Mouse (Mus musculus): ENCODE measurements around the gene Ccdc160. TPM values are rescaled to one million over a fixed set of nuclear protein-coding genes. Genes with fewer than 3 reads are reported as not detected.
A peak's percentile ranks its signal among the peaks of the same experiment; 100 is the strongest.

Ccdc160 gene
- 1.9 and 2.5 TPM in 2 replicates for polyA plus RNA-seq (2016; fragmentation: Nextera tagmentation; extraction: Ambion mirVana)

GRCm38 (mm10) chrX:52790980-52791593, at the start of gene Ccdc160:
Ccdc160 (plus strand) TSS chrX:52791200.
- H3K27me3 ChIP-seq (ENCODE audit: low read depth, poor library complexity, severe bottlenecking) = peaks cover 9% of the 10 kb centered on the region; the same call in 1 of the 2 replicates
- peak within 1 kb of the TSS; percentile 78 for H3K27ac ChIP-seq
- H3K4me3 ChIP-seq = peak within 1 kb of the TSS; percentile 52
- WGBS = 16% methylated on average over 26 of the region's 26 CpGs
- H3K4me1 ChIP-seq = peaks cover 10% of the 10 kb centered on the region; the same call in 1 of the 2 replicates
- peak; percentile 85 for DNase-seq (ENCODE audit: low spot score)
- H3K9me3 ChIP-seq (replicated peaks) = no peaks in the 10 kb centered on the region
- H3K36me3 ChIP-seq = no peaks in the 10 kb centered on the region

DNA sequence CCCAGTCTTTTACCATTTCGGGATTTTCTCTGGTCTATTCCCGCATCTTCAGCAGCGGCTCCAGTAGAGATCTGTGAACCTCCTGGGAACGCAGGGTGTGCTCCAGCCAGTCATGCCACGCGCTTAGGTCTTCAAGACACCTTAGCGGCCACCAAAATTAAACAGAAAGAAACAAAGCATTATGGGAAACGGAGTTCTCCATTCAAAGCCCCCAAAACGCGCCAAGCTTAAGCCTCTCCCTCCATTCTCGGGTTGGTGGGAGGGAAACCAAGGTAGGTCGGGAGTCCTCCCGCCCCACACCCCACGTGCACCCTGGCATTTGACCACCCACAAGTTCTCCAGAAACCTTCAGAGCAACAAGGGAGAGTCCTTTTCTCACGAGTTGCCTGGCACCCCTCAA, 47.2 kb upstream of the Ccdc160 start:
- H3K4me1 ChIP-seq = peaks cover 12% of the 10 kb centered on the region
- H3K36me3 ChIP-seq = no peaks in the 10 kb centered on the region
- H3K9me3 ChIP-seq (replicated peaks) = no peaks in the 10 kb centered on the region
- peak overlapping the region; percentile 60 for H3K4me3 ChIP-seq
- WGBS = 10% methylated on average over 15 of the region's 15 CpGs
- peak overlapping the region; percentile 82 for H3K27ac ChIP-seq
- H3K27me3 ChIP-seq (ENCODE audit: low read depth, poor library complexity, severe bottlenecking) = peaks cover 28% of the 10 kb centered on the region
- DNase-seq (ENCODE audit: low spot score) = peak; percentile 42

DNA sequence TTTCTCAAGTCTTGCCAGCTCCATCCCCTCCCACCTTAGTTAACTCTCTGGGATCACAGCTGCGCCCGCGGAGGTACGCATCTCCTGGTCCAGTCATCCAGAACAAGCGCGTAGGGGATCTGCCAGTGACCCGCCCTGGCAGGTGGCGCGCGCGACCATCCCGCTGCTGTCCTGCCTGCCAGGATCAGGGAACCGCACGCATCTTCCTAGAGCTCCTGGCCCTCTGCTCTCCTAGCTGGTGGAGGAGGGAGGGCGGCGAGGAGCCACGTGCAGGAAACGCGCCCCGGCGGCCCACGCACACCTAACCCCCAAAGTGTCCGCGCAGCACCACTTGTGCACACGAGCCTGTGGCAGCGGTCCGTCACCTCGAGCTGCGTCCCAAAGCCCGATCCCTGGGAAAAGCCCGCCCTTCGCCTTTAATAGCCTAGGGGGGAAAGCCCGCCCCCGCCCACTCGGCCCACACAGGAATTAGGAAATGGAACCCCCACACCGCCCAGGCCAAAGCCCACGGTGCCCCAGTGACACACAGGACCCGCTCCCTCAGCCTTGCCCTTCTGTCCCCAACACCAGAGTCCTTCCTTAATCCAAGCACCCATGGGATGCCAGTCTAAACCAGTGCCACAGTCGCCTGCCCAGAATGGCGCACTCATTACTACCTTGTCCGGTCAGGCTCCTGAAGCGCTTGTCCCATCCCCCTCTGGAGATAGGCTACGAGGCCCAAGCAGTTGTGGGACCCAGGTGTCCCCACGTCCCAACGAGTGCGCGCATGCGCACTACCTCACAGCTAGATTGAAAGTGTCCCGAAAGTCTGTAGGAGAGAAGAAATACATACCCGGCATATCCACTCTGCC, 46.6 kb upstream of the Ccdc160 start:
- DNase-seq (ENCODE audit: low spot score) = peak; percentile 45
- H3K27ac ChIP-seq = peak overlapping the region; percentile 82

DNA sequence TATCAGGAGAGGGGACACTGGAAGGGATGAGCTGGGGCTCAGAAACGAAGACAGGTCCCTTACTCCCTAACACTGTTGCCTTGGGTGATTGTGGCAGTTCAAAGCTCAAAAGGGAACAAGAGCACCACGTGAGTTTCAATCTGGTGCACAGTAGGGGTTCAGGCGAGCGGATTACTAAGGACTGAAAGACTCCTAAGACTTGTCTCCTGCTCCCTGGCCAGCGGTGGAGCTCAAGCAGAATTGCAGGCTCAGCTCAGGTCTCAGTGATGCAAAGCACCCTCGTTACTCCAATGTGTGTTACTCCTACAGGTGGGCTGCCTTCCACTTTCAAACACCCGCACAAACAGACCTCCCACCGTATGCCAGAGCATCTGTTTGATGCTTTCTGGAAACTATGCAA, 45.5 kb upstream of the Ccdc160 start:
- H3K4me1 ChIP-seq = peaks cover 12% of the 10 kb centered on the region
- H3K9me3 ChIP-seq (replicated peaks) = no peaks in the 10 kb centered on the region
- H3K36me3 ChIP-seq = no peaks in the 10 kb centered on the region
- DNase-seq (ENCODE audit: low spot score) = peak; percentile 31
- H3K27ac ChIP-seq = no peak overlapping the region
- H3K4me3 ChIP-seq = peak overlapping the region; percentile 60
- H3K27me3 ChIP-seq (ENCODE audit: low read depth, poor library complexity, severe bottlenecking) = peaks cover 32% of the 10 kb centered on the region
- 10% methylated on average over 8 of the region's 8 CpGs for WGBS

More for the DNA sequence above, 46.6 kb upstream of the Ccdc160 start:
- WGBS = 9% methylated on average over 50 of the region's 50 CpGs
- H3K27me3 ChIP-seq (ENCODE audit: low read depth, poor library complexity, severe bottlenecking) = peaks cover 28% of the 10 kb centered on the region
- no peaks in the 10 kb centered on the region for H3K9me3 ChIP-seq (replicated peaks)
- H3K4me3 ChIP-seq = peak overlapping the region; percentile 60
- H3K36me3 ChIP-seq = no peaks in the 10 kb centered on the region
- peaks cover 12% of the 10 kb centered on the region for H3K4me1 ChIP-seq

- 0 out of 2 replicates have a peak overlapping the region, but pooled peaks have one; percentile 60 for H3K4me3 ChIP-seq
- H3K4me1 ChIP-seq = peaks cover 12% of the 10 kb centered on the region
- H3K27ac ChIP-seq = no peak overlapping the region
- H3K36me3 ChIP-seq = no peaks in the 10 kb centered on the region
- WGBS = 13% methylated on average over 10 of the region's 10 CpGs
- H3K9me3 ChIP-seq (replicated peaks) = no peaks in the 10 kb centered on the region
- H3K27me3 ChIP-seq (ENCODE audit: low read depth, poor library complexity, severe bottlenecking) = peaks cover 32% of the 10 kb centered on the region
- DNase-seq (ENCODE audit: low spot score) = peak; percentile 29
Observed at GRCm38 (mm10) chrX:52745917-52746316, 45.1 kb upstream of the Ccdc160 start.

DNA sequence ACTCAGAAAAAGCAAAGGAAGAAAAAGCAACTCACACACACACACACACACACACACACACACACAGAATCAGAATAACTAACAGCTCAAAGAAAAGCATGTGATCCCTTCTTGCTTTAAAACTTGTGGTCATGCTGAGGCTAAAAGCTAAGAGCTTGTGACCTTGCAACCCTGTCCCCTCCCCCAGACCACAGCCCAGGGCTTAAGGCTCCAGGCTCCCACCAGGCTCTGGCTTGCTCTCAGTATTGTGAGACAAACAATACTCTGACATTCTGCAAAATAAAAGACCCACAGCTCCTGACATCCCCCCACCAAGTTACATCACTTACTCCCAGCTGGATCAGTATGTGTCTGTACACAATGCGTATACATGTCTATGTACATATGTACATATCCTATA, 44.2 kb upstream of the Ccdc160 start:
- Histone ChIP-seq H3K4me1 (peaks cover 12% of the 10 kb centered on the region), H3K27me3 (ENCODE audit: low read depth, poor library complexity, severe bottlenecking) (peaks cover 30% of the 10 kb centered on the region), H3K4me3 (no peak overlapping the region), H3K9me3 (replicated peaks) (no peaks in the 10 kb centered on the region), H3K27ac (no peak overlapping the region), H3K36me3 (no peaks in the 10 kb centered on the region)
- 19% methylated on average over 1 of the region's 1 CpGs for WGBS
- DNase-seq (ENCODE audit: low spot score) = peak; percentile 30

- Histone ChIP-seq H3K27me3 (ENCODE audit: low read depth, poor library complexity, severe bottlenecking) (peaks cover 12% of the 10 kb centered on the region; the same call in 1 of the 2 replicates), H3K4me3 (no peak overlapping the region), H3K9me3 (replicated peaks) (no peaks in the 10 kb centered on the region), H3K4me1 (peaks cover 4% of the 10 kb centered on the region; the same call in 1 of the 2 replicates), H3K27ac (no peak overlapping the region), H3K36me3 (no peaks in the 10 kb centered on the region)
- 14% methylated on average over 6 of the region's 6 CpGs for WGBS
- DNase-seq (ENCODE audit: low spot score) = no peak
Observed at GRCm38 (mm10) chrX:52753491-52754085, 37.4 kb upstream of the Ccdc160 start.

DNA sequence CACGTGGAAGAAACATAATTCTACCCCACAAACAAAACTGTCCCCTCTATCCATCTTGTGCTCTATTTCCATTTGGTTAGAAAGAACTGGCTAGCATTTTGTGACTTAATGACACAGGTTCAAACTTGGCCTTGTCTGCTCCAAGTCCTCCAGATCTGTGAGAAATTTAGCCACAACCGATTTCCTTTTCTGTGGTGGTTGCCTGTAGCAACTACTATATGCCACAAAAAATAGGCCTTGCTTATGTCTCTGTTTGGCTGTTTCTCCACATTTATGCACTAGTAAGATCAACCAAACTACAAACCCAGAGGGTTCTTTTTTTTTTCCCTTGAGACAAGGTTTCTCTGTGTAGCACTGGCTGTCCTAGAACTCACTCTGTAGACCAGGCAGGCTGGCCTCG, 33.8 kb upstream of the Ccdc160 start:
- Histone ChIP-seq H3K4me3 (no peak overlapping the region), H3K27ac (no peak overlapping the region), H3K27me3 (ENCODE audit: low read depth, poor library complexity, severe bottlenecking) (peaks cover 9% of the 10 kb centered on the region; the same call in 1 of the 2 replicates), H3K9me3 (replicated peaks) (no peaks in the 10 kb centered on the region), H3K4me1 (peaks cover 4% of the 10 kb centered on the region; the same call in 1 of the 2 replicates), H3K36me3 (no peaks in the 10 kb centered on the region)
- WGBS = 85% methylated on average over 3 of the region's 3 CpGs
- no peak for DNase-seq (ENCODE audit: low spot score)

- Histone ChIP-seq H3K4me3 (no peak overlapping the region), H3K9me3 (replicated peaks) (no peaks in the 10 kb centered on the region), H3K27me3 (ENCODE audit: low read depth, poor library complexity, severe bottlenecking) (peaks cover 1% of the 10 kb centered on the region; the same call in 1 of the 2 replicates), H3K4me1 (no peaks in the 10 kb centered on the region), H3K27ac (no peak overlapping the region), H3K36me3 (no peaks in the 10 kb centered on the region)
- 79% methylated on average over 2 of the region's 2 CpGs for WGBS
- DNase-seq (ENCODE audit: low spot score) = no peak
Observed at GRCm38 (mm10) chrX:52759232-52759631, 31.8 kb upstream of the Ccdc160 start.

DNA sequence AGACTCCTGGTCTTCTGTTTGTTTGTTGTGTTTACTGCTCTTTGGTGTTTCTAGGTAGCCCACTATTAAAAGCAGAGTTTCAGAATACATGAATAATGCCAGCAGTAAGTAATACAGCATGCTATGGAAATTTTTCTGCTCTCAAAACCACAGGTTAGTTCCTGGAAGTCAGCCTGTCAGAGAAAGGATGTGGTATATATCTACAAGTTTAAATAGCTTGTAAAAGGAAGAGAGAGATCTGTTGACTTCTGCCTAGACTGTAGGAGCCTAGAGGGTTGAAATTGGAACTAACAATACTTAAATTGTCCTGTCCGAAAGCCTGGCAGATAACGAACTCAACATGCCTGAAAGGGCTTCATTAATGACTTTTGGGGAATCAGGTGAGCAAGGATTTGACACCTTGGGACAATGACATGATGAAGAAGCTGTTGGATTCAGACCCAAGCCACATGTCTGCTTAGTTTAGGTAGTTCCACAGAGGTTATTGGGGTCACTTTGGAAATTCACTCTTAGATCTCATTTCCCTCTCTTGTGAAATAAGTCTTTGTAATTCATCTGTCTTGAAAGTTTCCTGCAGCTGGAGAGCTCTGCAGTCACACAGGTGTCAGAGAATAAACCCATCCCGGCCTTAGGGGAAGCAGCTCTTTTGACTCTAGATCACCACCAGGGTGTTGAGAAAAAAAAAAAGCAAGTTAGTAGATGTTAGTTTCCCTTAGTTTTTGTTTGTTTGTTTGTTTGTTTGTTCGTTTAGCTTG, 30.6 kb upstream of the Ccdc160 start:
- no peaks in the 10 kb centered on the region for H3K9me3 ChIP-seq (replicated peaks)
- H3K4me3 ChIP-seq = no peak overlapping the region
- H3K27me3 ChIP-seq (ENCODE audit: low read depth, poor library complexity, severe bottlenecking) = no peaks in the 10 kb centered on the region
- WGBS = 30% methylated on average over 4 of the region's 4 CpGs
- DNase-seq (ENCODE audit: low spot score) = no peak
- H3K27ac ChIP-seq = no peak overlapping the region
- H3K4me1 ChIP-seq = no peaks in the 10 kb centered on the region
- H3K36me3 ChIP-seq = no peaks in the 10 kb centered on the region

DNA sequence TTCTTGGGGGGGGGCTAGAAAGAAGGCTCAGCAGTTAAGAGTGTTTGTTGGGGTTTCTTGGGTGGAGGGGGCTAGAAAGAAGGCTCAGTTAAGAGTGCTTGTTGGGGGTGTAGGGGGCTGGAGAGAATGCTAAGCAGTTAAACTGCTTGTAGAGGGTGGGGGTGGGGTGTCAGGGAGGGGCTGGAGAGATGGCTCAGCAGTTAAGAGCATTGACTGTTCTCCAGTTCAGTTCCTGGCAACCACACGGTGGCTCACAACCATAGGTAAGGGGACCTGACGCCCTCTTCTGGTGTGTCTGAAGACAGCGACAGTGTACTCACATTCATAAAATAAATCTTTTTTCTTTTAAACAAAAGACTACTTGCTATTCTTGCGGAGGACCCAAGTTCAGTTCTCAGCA, 28.8 kb upstream of the Ccdc160 start:
- H3K4me3 ChIP-seq = no peak overlapping the region
- no peaks in the 10 kb centered on the region for H3K27me3 ChIP-seq (ENCODE audit: low read depth, poor library complexity, severe bottlenecking)
- DNase-seq (ENCODE audit: low spot score) = no peak
- 0 out of 2 replicates have a peak, but pooled peaks cover 7% of the 10 kb centered on the region for H3K4me1 ChIP-seq
- no peaks in the 10 kb centered on the region for H3K36me3 ChIP-seq
- H3K27ac ChIP-seq = no peak overlapping the region
- 63% methylated on average over 4 of the region's 4 CpGs for WGBS
- H3K9me3 ChIP-seq (replicated peaks) = no peaks in the 10 kb centered on the region

- Histone ChIP-seq H3K9me3 (replicated peaks) (no peaks in the 10 kb centered on the region), H3K36me3 (no peaks in the 10 kb centered on the region), H3K27ac (no peak overlapping the region), H3K4me3 (no peak overlapping the region), H3K27me3 (ENCODE audit: low read depth, poor library complexity, severe bottlenecking) (no peaks in the 10 kb centered on the region), H3K4me1 (no peaks in the 10 kb centered on the region)
- no peak for DNase-seq (ENCODE audit: low spot score)
- 45% methylated on average over 3 of the region's 3 CpGs for WGBS
Observed at GRCm38 (mm10) chrX:52775973-52776372, 15.0 kb upstream of the Ccdc160 start.
